Mouse (Mus musculus) Patski (cell line): ENCODE measurements around the gene Rnf114. TPM values are rescaled to one million over a fixed set of nuclear protein-coding genes. Genes with fewer than 3 reads are reported as not detected.

Experiments
- ATAC-seq: fragments of 100-300 bp; one replicate; pipeline ENCODE4 v1.8.0; 2021
- CTCF ChIA-PET: fragments of 350-600 bp; sonication (Branson Sonifier 250); formaldehyde crosslinking; loops from one replicate; lab custom pipeline; 2022; ENCODE audit warnings: inconsistent platforms; lab: Charles Lee
- POLR2A ChIA-PET: fragments of 350-600 bp; sonication (Branson Sonifier 250); formaldehyde crosslinking; loops from one replicate; lab custom pipeline; 2022; ENCODE audit warnings: antibody characterized with exemption, inconsistent platforms; lab: Charles Lee
- DNase-seq: peaks from one replicate; pipeline ENCODE4 v3.0.0-alpha.2; 2011; ENCODE audit warnings: low read depth, low spot score
- H3K27me3 ChIP-seq: fragments of 371-371 bp; one replicate; pipeline ENCODE4 v1.5.1; 2021
- CTCF ChIP-seq: fragments of 100-300 bp; IDR thresholded peaks from one replicate; pipeline ENCODE4 v1.5.1; 2021
- in situ Hi-C: fragments of 300-500 bp; cut with MboI; formaldehyde crosslinking; loops from 3 replicates; pipeline ENCODE4 v1.11.1; 2018; ENCODE audit warnings: low pct_unique_long_range_greater_than_20kb, mixed read lengths
- polyA plus RNA-seq: library from polyadenylated mRNA; unstranded; gene quantifications from one replicate; pipeline ENCODE4 v1.2.3, GENCODE M21; 2021

Gene Rnf114
- polyA plus RNA-seq, 1 experiment from 2014 or later: 69.4 TPM

DNA sequence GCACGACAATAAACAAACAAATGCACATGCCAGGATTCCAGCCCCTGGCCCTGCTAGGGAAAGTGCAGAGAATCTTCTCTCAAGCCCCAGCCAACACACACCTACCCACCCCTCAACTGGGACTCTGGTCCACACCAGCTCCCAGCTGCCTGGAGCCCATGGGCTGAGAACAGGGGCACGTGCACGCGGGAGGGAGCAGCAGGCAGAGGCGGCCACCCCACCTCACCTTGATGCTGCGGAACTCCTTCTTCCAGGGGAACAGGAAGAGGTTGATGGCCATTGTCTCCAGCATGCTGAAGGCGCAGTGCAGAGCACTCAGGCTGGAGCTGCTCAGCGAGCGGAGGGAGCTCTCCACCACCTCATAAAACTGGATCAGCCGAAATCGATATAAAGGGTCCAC lies 7.5 kb upstream of the Rnf114 start:
- POLR2A ChIA-PET: interaction anchor here (1.7 kb wide), 1 partner anchor 15 kb away, joined by 3 read pairs; no protein-coding TSS in a partner anchor
- no peak for TF ChIP-seq CTCF
- CTCF ChIA-PET: interaction anchor here (1.0 to 1.4 kb wide), 2 partner anchors 8 to 66 kb away, joined by 3 read pairs; no protein-coding TSS in a partner anchor
- DNase-seq (no peak), ATAC-seq (no peak)
- in situ Hi-C loops: loop anchor here (10.0 kb wide), 1 partner anchor 880 kb away; no protein-coding TSS in a partner anchor
- no peaks in the 10 kb centered on the region for H3K27me3 ChIP-seq

DNA sequence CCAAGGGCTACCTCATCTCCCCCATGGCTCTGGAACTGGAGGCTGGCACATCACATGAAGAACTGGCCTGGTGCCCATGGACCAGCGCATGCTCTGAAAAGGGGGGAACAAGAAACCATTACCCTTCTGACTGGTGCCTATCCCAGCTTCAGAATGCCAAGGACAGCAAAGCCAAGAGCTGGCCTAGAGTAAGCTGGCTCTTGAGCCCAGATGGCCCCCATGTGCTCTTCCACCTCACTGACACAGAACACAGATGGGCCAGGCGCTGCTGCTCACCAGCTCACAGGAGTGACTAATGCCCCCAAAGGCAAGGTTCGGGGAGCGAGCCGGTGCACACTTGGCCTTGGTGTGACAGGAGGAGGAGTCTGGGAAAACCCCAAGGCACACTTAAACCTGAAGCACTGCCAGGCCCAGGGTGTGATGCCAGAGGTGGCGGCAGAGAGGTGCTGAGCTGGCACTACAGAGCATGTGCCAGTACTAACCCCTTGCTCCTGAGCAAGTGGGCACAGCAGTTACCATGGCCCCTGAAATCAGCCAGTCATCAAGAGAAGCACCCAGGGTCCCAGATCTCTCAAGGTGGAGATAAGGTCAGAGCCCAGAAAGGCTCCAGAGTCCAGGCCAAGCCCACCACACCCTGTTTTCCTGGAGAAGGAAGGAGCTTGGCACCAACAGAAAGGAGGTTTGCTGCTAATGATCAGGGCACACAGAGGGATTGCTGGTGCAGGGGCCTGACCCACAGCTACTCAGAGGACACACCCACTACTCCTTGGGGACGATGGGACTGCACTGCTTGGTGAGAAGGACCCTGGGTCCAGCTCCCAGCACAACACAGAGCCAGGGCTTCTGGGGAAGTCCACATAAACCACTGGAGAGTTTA lies 6.7 kb upstream of the Rnf114 start:
- DNase-seq: peak; percentile 77

DNA sequence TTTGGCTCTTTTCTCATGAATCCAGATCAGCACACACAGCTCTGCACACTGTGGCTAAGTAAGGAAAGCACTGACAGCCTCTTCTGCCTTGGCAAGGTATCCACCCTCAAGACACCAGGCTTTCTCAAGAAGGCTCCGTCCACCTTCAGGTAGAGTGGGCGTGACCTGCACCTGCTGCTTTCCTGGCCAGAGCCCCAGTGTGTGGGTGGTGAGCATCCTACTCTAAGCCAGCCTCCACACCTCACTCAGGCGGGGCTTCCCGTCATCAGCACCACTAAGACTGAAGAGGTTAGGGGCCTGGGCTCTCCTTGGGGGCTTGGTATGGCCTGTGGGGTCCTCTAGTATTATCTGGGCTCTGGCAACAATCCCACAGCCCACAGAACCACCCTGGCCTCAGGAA lies 5.9 kb upstream of the Rnf114 start:
- no peaks in the 10 kb centered on the region for H3K27me3 ChIP-seq
- ChIA-PET POLR2A (interaction anchor here (1.1 to 1.7 kb wide), 2 partner anchors 17 to 23 kb away, joined by 3 to 4 read pairs; no protein-coding TSS in a partner anchor), CTCF (interaction anchor here (1.4 kb wide), 1 partner anchor 68 kb away, joined by 3 read pairs; no protein-coding TSS in a partner anchor)
- in situ Hi-C loops: loop anchor here (10.0 kb wide), 1 partner anchor 878 kb away; no protein-coding TSS in a partner anchor
- no peak for DNase-seq
- no peak for ATAC-seq
- TF ChIP-seq CTCF: no peak

More for the DNA sequence above, 6.7 kb upstream of the Rnf114 start:
- in situ Hi-C loops: loop anchor here (10.0 kb wide), 1 partner anchor 879 kb away; no protein-coding TSS in a partner anchor
- H3K27me3 ChIP-seq: no peaks in the 10 kb centered on the region
- ChIA-PET CTCF (interaction anchor here (1.0 to 1.4 kb wide), 2 partner anchors 9 to 67 kb away, joined by 3 read pairs; no protein-coding TSS in a partner anchor), POLR2A (interaction anchor here (1.1 to 1.7 kb wide), 2 partner anchors 16 to 22 kb away, joined by 3 to 4 read pairs; no protein-coding TSS in a partner anchor)
- peak; percentile 85 for ATAC-seq
- no peak for TF ChIP-seq CTCF

DNA sequence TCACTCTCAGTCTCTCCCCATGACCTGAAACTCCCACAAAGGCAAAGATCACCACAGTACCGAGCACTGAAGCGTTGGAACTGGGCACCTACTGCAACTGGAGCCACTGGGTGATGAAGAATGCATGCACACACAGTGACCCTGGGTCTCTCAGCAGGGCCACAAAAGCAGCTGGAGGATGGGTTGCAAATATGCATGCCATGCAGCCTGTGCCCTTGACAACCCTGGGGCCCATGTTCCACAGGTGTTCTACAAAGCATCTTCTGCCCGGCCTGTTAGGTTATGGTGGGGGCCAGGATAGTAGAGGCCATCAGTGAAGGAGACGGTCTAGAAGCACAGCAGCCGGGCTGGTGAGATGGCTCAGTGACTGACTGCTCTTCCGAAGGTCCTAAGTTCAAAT lies 4.9 kb upstream of the Rnf114 start:
- CTCF ChIA-PET: no interaction called here
- in situ Hi-C loops: loop anchor here (10.0 kb wide), 1 partner anchor 877 kb away; no protein-coding TSS in a partner anchor
- no peak for ATAC-seq
- no peak for TF ChIP-seq CTCF
- H3K27me3 ChIP-seq: no peaks in the 10 kb centered on the region
- no peak for DNase-seq
- POLR2A ChIA-PET: interaction anchor here (0.7 to 1.4 kb wide), 2 partner anchors 11 to 51 kb away, joined by 3 to 4 read pairs; no protein-coding TSS in a partner anchor

DNA sequence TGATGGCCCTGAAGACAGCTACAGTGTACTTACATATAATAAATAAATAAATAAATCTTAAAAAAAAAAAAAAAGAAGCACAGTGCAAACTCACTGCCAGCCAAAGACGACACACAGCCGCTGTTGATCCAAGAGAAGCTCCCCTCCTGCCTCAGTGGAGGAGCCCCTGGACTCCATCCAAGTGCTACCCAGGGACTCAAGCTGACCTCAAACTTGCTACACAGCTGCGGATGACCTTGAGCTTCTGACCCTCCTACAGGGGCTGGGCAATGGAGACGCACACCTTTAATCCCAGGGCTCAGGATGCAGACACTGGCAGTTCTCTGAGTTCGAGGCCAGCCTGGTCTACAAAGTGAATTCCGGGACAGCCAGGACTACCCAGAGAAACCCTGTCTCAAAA lies 4.5 kb upstream of the Rnf114 start:
- in situ Hi-C loops: loop anchor here (10.0 kb wide), 1 partner anchor 877 kb away; no protein-coding TSS in a partner anchor
- no peak for TF ChIP-seq CTCF

DNA sequence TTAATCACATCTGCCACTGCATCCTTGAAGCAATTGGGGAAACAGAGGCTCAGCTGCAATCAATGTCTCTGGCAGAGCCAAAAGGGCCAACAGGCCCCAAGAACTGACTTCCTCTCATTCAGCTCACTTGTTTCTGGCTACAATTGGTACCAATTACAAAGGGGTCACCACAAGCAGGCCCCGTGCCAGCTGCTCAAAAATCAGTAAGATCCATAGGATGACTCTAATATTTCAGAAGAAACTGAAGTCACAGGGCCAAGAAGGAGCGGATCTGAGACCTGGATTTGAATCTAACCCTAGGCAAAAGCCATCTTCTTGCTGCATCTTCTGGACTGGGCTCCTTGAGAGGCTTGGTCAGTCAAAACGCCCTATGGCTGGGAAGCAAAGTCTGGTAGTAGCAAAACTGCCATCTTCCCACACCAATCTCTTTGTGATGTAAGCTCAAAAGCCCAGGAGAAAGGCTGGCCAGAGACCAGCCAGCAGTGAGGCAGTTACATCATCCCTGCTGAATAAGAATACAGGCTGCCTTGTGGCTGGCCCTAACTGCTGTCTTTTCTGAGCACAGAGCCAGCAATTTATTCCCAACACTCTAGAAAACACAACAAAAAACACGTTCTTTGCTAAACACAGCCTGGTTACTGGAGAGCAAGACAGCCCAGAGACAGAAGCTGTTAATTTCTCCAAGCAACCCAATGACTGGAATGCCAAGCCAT lies 1.5 kb upstream of the Rnf114 start:
- no peaks in the 10 kb centered on the region for H3K27me3 ChIP-seq
- no peak for DNase-seq
- in situ Hi-C loops: no loop called here
- ChIA-PET CTCF (no interaction called here), POLR2A (interaction anchor here (0.5 to 1.9 kb wide), 3 partner anchors 27 to 175 kb away, joined by 4 to 5 read pairs (median 4); no protein-coding TSS in a partner anchor)
- no peak for TF ChIP-seq CTCF
- no peak for ATAC-seq

More for the DNA sequence above, 4.5 kb upstream of the Rnf114 start:
- DNase-seq: no peak
- ChIA-PET POLR2A (interaction anchor here (0.7 to 1.4 kb wide), 2 partner anchors 12 to 52 kb away, joined by 3 to 4 read pairs; no protein-coding TSS in a partner anchor), CTCF (no interaction called here)
- H3K27me3 ChIP-seq: no peaks in the 10 kb centered on the region
- no peak for ATAC-seq

DNA sequence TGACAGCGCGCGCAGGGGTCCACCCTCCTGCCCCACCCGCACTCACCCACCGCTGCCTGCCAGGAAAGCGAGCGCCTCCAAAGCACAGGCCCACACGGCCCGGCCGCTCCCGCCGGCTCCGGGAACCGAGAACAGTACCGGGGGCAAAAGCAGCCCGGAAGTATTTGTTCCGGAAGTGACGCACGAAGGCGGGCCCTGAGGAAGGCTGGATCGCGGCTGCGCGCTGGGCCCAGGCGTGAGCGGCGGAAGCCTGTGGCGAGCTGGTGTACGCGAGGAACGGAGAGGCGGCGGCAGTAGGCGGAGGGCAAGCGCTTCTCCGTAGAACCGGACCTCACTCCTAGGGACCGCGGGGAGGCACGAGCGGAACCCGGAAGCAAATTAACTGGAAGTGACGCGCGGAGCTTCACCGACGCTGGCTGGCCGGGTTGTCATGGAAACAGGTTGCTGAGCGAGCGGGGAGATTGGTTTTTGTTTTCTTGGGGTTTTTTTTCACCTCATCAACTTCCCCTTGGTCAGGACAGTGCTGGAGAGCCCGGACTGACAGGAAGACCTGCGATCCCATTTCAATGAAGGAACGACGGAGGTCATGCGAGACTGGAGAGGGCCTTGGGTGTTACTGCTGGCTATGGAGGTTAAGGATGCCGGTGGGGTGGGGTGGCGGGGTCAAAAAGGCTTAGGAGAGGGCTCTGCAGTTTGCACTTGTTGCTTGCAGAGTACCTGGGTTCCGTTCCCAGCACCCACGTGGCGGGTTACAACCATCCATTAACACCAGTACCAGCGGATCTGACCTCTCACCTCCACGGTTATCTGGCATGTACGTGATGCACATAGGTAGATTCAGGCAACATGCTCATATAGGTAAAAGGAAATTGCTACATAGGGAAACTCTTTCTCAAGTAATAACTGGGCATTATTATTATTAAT lies 530 bp downstream of the Rnf114 start, which contains the start of gene Spata2:
Gene Spata2, minus strand, starts transcription at position 175 of the 924 bp plus-strand sequence.
- in situ Hi-C loops: no loop called here
- ChIA-PET CTCF (interaction anchor here (0.8 to 2.5 kb wide), 2 partner anchors 19 to 214 kb away, joined by 3 to 8 read pairs; no protein-coding TSS in a partner anchor), POLR2A (interaction anchor here (0.6 to 1.9 kb wide), 4 partner anchors 10 to 137 kb away, joined by 3 to 6 read pairs (median 5); no protein-coding TSS in a partner anchor)
- peak; percentile 58 for ATAC-seq
- peak; percentile 60 for DNase-seq
- no peak for TF ChIP-seq CTCF
- H3K27me3 ChIP-seq: no peaks in the 10 kb centered on the region

DNA sequence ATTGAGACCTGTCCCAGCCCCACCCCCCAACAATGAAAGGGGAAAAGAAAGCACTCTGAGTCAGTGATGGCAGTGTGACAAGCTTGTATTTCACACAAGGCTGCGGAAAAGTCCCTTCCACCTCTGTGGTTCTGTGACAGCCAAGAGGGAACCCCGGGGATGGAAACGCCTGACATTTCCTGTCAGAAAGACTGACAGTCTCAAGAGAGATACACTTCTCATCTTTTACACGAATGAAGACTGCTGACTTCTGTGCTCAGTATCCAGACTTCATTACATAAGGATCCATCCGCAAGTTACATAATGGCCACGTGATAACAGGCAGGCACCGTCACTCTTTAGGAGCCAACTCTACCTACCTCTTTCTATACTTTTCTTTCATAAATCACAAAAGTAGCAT lies 4.0 kb downstream of the Rnf114 start:
- no peak for ATAC-seq
- CTCF ChIA-PET: no interaction called here
- POLR2A ChIA-PET: no interaction called here
- H3K27me3 ChIP-seq: no peaks in the 10 kb centered on the region
- no peak for DNase-seq
- in situ Hi-C loops: no loop called here
- TF ChIP-seq CTCF: no peak

DNA sequence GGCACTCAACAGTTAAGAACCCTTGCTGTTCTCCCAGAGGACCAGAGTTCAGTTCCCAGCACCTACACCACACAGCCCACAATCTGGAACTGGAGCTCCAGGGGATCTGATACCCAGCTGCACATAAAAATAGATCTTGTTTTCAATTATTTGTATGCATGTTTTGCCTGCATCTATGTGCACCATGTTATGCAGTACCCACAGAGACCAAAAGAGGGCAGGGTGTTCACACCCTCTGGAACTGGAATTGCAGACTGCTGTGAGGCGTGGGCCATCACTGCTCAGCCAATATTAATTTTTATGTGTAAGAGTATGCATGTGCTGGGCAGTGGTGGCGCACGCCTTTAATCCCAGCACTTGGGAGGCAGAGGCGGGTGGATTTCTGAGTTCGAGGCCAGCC lies 4.8 kb downstream of the Rnf114 start:
- DNase-seq: no peak
- POLR2A ChIA-PET: no interaction called here
- no peak for TF ChIP-seq CTCF
- ATAC-seq: no peak
- no peaks in the 10 kb centered on the region for H3K27me3 ChIP-seq
- in situ Hi-C loops: no loop called here
- CTCF ChIA-PET: no interaction called here
